Mouse (Mus musculus): ENCODE measurements around the gene Thap7.

- no peak for TF ChIP-seq NRF1 (IDR thresholded peaks at IDR 0.05; ENCODE audit: insufficient read depth, low read depth, low read length, poor library complexity, severe bottlenecking)
- no peak for TF ChIP-seq EP300 (IDR thresholded peaks at IDR 0.05; ENCODE audit: low read depth in 1 of 2, low read length in 2 of 2)
- TF ChIP-seq CHD2 (IDR thresholded peaks at IDR 0.05; ENCODE audit: low read length) = no peak
- TF ChIP-seq CTCF (IDR thresholded peaks at IDR 0.05 in 2 of 3, conservative IDR thresholded peaks at IDR 0.05 in 1 of 3; ENCODE audit: control insufficient read depth in 1 of 3, insufficient read depth in 1 of 3, low read depth in 2 of 3, low read length in 3 of 3, poor library complexity in 1 of 3, severe bottlenecking in 1 of 3) = no peak
- TF ChIP-seq POLR2A (IDR thresholded peaks at IDR 0.05; ENCODE audit: control insufficient read depth in 1 of 2, insufficient read depth in 1 of 2, low read depth in 1 of 2, low read length in 2 of 2, poor library complexity in 1 of 2) = no peak
- TF ChIP-seq ZKSCAN1 (IDR thresholded peaks at IDR 0.05; ENCODE audit: low read depth, low read length) = no peak
- no peak for TF ChIP-seq HCFC1 (IDR thresholded peaks at IDR 0.05; ENCODE audit: low read depth, low read length)
- TF ChIP-seq TCF12 (IDR thresholded peaks at IDR 0.05; ENCODE audit: low read depth, low read length) = no peak
- no peak for TF ChIP-seq TBP (IDR thresholded peaks at IDR 0.05; ENCODE audit: low read depth, low read length)
- no peak for TF ChIP-seq GATA1 (IDR thresholded peaks at IDR 0.05; ENCODE audit: low read depth, low read length)
Observed at GRCm38 (mm10) chr16:17524156-17524555, 6.8 kb downstream of the Thap7 start.
